Mouse (Mus musculus) CD4-positive, CD25-positive, alpha-beta regulatory T cell, adult 2 months (primary cell): ENCODE data around the gene Gm20388.

Experiments
- DNase-seq: peaks from one replicate; pipeline ENCODE4 v3.0.0-alpha.2; 2012; ENCODE audit warnings: low read depth, low spot score

The Gm20388 gene

DNA sequence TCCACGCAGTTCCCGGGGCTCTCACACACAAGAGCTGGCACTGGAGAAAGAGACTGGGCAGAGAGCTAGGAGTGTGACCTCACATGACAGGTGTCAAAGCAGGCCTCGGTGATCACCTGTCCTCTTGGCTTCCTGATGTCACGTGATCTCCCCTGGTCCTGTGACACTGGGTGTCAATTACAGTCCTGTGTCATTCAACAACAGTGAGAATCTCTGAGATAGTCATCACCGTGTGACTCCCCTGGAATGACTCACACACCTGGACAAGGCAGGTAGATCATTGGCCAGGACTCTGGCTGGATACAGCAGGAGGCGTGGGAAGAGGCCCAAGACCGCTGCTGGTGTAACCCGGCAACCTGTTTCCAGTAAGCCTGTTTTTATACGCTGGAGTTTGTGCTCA, 3826.3 kb downstream of the Gm20388 start:
- DNase-seq: no peak

DNA sequence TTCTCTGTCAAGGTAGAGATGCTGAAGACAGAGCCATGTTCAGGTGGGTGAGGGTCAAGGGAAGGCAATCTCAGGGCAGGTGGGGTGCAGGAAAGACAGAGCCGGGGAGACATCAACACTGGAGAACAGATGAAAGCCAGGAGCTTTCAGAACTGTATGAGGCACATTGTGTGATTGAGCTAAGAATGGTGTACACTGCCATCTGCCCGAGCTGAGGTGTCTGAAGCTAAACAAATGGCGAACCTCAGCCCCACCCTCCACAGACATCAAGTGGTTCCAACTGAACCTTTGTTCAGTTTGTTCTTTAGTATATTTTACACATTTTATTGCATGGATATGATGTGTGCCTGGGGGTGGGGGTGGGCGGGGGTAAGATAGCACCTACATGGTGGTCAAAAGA, 3829.6 kb downstream of the Gm20388 start:
- DNase-seq: no peak

DNA sequence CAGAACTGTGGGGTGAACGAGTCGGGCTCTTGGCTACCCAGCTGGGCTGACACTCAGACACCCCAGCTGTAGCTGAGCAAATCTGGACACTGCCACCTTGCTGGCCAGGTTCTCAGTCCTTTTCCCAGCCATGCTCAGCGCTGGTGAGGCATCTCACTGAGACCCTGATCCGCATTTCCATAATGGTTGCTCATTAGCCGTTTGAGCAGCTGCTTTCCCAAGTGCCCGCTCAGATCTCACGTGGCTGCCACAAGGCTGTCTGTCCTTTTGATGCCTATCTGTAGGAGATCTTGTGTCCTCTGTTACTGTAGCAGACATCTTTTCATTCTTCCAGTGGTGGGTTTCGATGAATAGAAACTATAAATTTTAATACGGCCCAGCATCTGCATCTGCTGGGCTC, 3830.6 kb downstream of the Gm20388 start:
- DNase-seq: no peak

DNA sequence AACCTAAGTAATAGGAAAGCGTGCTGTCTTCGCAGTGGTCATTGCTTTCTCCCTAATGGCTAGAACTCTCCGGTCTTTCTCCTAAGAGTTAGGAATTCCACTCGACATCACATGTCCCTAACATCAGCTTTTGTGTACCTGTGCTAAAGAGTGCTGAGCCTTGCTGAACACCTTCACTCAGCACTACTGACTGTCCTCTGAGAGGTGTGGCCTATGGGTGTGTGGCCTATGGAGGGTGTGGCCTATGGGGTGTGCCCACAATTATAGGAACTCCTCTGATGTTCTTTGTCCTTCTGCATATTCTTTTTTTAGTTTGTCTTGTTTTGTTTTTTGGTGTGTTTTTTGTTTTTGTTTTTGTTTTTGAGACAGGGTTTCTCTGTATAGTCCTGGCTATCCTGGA, 3835.8 kb downstream of the Gm20388 start:
- no peak for DNase-seq

DNA sequence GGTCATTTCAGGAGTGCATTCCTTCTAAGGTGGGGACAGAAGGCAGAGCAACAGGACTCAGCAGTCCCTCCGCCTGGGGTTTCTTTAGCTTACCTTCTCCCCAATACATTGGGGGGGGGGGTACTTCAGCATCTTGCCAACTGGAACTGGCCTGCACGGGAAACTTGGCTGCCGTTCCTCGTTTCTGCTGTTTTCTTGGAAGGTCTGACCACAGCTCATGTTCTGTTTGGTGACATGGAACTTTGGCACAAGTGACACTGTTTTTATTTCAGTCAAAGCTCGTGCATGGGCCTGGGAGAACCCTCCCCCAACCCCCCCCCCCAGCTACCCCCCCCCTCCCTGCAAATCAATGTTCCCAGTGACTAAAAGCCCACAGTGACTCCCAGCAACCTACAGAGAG, 3837.1 kb downstream of the Gm20388 start:
- DNase-seq: no peak

DNA sequence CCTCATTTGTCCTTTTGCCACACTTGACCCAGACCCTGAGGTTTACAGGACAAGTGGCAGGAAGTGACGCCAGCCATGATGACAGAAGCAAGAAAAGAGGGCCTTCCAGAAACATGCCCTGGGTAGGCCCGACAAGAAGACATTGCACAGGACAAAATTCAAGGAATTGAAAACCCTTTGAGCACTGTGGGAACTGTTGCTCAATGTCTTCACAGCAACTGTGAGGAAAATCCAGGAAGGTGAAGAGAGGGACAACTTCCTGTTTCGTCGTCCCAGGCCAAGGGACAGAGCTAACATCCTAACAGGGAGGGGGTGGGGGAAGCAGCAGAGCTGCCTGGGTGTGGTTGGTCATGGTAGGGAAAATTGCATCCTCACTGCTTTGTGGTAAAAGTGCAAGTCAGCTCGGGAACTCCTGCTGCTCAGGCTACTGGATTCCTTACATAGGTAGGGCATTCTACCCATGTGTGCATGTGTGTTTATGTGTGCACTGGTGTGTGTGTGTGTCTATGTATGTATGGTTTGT, 3839.6 kb downstream of the Gm20388 start:
- DNase-seq: no peak

DNA sequence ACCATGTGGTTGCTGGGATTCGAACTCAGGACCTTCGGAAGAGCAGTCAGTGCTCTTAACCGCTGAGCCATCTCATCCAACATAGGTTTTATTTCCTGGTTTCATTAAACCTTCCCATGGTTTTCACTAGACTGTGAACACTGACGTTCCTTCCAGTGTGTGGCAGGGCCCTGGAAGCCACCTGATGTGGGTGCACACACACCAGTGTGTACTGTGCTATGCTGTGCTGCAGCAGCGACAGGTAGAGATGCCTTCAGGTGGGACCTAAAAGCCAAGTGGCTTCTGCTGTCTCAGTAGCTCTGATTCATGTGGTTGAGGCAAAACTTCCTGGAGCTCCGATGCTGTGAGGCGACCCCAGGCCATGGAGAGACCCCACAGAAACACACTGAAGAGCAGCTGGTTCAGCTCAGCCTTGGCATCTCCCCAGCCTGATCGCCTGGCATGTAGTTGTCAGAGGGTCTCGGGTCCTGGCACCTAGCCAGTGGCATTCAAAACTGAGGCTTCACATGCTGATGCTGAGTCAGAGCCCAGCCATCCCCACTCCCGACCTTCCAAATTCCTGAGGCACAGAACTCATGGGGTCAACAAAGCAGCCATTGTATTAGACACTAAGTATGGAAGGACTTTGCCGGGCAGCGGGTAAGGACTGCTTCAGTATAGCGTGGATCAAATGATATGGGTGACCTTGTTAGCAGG, 3842.3 kb downstream of the Gm20388 start:
- DNase-seq: no peak

DNA sequence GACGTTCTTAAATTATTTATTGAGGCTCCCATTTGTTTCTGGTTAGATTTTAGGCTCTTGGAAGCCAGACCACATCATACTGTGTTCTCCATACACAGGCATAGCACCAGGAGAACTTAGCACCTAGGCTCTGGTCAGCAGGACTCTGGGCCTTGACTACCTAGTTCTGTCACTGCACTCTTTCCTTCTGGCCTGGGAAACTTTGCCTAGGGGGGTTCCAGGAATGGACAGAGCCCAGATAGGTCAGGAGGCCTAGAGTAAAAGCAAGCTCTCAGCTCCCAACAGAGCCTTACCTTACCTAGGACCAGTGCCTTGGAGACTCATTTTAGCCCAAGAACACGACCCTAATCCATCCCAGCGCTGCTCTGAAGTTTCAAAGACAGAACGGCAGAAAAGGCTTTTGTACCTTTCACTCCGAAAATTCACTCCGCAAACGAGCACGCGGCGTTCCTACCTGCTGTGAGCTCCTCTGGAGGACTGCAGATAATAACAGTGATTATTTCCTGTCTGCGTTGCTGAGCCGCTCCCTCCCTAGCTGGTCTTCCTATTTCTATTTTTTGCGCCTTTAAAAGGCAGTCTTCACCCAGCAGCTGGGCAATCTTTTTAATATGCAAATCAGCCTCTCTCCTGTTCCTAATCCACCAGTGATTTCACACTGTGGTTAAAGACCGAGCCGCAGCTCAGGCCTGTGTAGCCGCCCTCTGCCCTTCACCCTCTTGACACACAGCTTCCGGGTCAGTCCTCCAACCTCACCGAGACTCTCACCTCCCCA, 3843.1 kb downstream of the Gm20388 start:
- DNase-seq: peak; percentile 3

DNA sequence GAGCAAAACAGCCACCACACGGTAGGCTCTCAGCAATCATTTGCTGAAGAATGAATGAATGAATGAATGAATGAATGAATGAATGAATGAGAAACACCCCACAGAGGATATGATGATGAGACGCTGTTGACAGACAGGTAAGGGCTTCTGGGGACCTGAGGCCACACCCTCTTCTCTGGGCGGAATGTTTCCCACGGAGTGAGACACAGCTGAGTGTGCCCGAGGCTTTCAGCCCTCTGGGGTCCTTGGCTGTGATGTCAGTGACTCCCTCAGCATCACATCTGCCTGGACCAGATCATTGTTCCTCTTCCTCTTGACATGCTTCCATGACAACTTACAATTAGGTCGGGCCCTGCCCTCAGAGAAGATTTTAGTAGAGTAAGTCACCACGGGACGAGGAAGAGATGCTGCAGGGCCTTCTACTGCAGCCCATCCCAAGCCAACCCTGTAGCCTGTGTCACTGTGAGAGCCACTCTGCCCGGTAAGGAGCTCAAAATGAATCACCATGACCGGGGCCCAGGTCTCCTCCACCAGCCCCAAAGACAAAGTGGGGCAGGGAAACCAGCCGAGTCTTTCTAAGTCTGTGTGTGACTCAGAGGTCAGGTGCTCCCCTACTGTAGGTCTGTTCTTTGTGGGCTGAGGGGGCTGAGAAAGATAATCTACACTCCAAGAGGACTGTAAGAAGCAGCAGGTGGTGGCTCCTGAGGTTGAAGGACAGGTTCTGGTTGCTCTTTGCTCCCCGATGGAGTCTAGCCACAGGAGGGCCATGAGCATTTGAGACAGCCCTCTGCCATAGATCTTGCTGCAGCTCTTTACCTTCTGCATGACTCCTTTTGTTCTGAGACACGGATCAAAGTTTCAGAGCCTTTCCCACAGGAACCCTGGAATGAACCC, 3844.1 kb downstream of the Gm20388 start:
- no peak for DNase-seq

DNA sequence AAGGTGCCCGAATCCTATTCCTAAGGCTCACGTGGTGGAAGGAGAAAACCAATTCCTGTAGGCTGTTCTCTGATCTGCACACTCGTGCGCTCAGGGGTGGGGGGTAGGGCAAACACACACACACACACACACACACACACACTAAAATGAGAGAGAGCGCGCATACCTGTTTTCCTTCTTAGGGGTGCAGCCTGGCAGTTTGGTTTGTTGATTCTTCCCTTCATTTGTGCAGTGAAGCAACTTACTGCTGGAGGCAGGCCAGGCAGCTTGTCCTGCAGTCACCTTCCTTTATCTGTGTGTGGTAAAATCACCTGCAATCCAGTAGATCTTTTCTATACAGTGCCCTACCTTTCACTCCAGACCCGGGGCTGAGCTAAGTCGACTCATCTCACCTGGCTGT, 3846.3 kb downstream of the Gm20388 start:
- DNase-seq: no peak

DNA sequence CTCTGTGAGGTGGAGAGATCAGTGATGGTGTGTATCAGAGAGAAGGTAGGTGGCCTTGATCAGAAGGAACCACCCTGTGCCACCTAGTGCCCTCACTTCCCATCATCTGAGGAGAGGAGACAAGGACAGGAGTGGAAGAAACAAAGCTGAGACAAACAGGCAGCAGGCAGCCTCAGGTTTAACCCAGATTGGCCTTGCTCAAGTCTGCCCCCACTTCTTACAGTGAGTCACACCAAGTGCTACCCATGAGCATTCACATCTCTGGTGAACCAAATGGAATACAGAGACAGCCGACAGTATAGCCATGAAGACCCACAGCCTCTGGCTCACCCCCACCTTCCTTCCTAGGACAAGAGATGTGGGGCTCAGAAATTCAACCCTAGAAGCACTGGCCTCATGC, 3848.3 kb downstream of the Gm20388 start:
- no peak for DNase-seq

DNA sequence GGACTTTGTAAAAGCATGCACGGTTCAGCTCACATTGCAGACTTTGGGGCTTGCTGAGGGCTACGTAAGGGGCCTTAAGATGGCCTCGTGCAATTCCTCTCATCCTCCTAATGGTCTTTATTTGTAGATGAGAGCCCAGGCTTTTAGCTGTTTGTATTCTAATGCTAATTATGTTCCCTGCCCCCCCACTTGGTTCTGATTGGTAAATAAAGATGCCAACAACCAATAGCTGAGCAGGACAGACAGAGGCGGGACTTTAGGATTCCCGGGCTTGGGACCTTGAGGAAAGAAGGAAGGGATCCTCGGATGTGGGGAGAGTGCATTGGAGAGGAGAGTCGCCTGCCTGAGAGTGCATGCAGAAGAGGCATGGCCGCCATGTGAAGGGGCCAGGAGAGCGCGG, 3849.3 kb downstream of the Gm20388 start:
- DNase-seq: no peak

DNA sequence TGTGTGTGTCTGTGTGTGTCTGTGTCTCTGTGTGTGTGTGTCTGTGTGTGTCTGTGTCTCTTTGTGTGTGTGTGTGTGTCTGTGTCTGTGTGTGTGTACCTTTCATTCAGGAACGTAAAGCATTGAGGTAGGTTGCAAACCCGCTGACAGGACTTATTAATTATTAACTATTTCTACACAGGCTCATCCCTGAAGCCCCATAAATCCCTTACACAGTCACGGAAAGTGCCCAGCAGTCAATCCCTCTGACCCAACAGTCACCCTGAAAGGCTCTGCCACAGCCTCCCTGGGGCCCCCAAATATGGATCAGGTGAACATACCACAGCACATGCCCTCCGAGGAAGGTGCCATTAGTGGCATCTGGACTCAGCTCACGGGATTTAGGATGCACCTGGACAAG, 3849.9 kb downstream of the Gm20388 start:
- DNase-seq: no peak

DNA sequence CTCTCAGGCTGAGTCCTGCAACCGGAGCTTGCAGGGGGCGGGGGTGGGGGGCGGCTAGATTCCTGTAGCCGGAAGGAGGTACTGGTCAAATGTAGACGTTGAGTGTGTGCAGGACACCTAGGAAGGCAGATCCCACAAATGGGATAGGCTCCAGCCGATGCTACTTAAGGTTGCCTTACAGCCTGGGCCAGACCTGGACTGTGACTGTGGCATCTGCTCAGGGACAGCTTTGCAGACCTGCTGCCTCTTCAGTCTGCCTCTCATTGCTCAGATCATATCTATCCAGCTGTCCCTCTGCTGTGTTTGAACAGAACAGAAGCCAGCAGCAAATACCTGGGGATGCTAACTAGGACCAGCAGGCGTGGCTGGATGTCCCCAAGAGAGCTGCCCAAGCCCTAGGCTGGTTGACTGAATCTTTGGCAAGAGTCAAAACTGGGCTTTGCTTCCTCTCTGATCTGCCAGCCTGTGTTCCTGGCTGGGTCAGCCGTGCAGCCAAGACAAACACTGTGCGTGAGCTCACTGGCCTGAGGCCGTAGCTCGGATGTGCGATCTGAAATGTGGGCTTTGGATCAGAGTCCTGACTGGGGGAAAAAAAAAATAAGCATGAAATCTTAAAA, 3850.7 kb downstream of the Gm20388 start:
- DNase-seq: no peak

DNA sequence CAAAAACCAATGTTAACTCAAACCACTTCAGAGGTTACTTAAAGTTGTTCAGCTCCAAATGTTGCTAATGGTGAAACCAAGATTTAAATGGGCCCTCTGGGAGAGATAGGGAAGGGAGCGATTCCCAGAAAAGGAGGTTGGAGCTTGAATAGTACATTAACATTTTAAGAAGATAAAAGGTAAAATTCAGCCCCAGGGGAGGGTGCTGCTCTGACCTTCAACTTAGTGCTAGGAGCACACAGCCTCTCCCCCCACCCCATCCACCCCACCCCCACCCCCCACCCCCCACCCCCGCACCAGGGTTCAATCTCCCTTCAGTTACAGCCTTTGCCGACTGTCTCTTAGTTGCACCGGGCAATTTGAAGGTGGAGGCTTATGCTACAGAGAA, 3851.2 kb downstream of the Gm20388 start:
- DNase-seq: no peak

DNA sequence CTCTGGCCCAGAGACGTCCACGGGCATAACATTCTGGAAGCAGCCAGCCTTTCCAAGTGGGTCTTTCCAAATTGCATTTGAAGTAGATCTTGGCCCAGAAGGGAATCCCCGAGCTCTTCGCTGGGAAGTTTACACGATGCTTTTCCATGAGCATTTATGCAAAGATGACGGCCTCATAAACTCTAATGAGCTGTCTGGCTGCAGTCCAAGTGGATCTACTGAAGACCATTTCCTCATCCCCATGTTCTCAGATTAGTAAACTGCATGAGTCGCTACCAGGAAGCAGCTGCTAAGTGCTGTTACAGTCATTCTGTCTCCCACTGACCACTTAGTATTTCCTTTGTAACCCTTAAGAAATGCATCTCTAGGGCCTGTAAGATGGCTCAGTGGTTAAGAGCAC, 3852.7 kb downstream of the Gm20388 start:
- no peak for DNase-seq

DNA sequence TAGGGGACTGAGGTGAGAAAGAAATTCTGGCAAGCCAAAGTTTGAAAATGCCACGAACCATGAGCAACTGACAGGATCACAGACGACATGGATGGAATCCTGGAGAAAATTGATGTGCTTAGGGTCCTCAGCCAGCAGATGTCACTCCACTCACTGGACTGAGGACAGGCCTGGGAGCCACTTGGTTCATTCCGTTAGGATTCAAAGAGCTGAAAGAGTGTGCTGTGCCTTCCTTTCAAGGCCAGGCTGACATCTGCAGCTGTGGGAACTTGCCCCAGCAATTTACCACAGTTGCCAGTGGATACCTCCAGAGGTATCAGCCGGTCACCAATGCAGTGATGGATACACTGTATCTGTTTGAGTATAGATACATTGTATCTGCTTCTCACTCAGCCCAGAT, 3854.0 kb downstream of the Gm20388 start:
- DNase-seq: no peak

DNA sequence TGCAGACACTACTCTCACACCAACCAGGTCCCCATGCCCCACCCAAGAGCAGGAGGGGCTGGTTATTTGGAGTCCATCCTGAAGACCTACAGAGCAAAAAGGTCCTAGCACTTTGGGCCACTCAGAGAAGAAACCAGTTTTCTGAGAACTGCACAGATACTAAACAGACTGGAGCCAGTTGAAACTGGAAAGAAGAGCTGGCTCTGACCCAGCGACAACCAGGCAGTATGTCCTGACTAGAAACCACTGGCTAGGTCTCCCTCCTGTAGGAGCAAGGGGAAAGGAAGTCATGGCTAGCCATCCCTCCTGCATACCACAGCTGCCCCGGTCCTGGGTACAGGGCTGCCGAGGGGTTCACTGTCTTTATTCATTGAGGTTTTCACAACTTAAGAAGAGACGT, 3855.9 kb downstream of the Gm20388 start:
- DNase-seq: no peak

DNA sequence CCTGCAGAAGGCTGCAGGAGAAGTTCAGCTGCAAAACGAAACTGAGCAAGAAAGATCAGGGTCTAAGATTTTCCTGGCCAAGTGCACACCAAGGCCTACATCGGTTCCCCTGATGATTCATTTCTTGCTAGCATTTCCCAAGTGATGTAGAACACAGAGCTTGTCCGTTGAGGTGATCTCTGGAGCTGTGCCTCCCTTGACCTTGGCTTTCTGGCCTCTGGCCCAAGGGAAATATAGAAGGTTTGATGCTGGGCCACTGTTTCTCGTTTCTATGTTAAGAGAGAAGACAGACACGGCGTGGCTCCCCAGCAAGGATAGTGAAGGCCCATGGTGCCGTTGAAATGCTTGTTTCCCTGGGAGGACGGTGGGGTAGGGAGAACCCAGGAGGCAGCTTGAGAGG, 3857.2 kb downstream of the Gm20388 start:
- DNase-seq: no peak

DNA sequence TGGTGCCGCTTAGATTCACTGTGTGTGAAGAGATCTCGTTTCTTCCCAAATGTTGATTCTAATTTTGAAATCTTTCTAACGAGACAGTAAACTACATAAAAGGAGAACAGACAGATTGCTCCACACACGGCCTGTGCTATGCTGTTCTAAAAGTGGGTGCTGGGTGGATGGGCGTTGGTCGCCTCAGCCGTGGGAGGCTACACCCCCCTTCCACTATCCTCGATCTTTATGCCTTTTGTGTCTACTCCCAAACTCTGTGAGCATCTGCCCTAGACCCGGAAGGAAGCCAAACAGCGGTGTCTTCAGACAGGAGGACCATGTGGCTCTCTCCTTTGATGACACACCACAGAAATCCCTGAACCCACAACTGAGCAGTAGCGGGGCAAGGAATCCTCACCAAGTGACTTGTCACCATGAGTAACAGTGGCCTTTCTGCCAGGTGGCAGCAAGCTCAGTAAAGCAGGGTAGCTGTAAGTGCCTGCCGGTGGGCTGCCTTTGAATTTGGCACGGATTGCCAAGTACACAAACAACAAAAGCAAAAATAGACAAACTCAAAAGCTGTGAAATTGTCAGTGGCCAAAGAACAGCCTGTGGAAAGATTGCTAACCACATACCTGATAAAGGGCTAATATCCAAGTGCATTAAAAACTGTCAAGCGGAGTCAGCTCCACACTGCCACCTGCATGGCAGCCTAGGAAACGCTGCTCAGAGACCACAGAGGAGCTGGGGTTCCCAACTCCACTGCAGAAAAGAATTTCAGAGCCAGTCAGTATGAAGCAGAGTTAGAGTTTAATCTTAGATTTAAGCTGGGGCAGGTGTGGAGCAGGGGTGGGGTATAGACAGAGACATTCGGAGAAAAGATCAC, 3858.1 kb downstream of the Gm20388 start:
- peak; percentile 25 for DNase-seq

DNA sequence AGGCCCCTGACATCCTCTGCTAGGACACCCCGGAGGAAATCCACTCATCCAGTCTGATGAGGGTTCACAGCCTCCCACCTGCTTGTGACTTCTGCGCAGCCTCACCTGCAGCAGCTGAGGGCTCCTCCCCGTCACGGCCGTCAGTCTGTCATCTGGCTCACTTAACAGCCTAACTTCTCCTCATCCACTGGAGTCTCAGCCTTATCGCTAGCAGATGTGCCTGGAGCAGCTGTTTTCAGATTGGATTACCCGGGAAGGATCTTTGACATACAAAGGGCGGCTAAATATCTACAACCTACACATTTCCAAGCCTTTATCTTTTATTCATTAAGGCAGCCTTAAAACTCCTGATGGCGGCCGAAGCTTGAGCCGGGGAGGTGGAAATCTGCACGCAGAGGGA, 3862.8 kb downstream of the Gm20388 start:
- no peak for DNase-seq
